ENCODE assay signal across 25 mouse cellular contexts in genomic region chr2:75901869-75902268, GRCm38 (mm10).
"Had no signal": no experiment of that assay in that cellular context is flagged by ENCODE, and none has a peak within 500 bp of the region (broad histone marks: within the 10 kb centered on the region; RNA-seq: fewer than 3 reads in every experiment).

No protein-coding gene starts in this region.

- H3K9me3 ChIP-seq: heart, embryonic 15.5 days; hindbrain, embryonic 15.5 days; limb, embryonic 15.5 days had no signal

- H3K27me3 ChIP-seq: heart, embryonic 13.5 days; heart, embryonic 15.5 days; hindbrain, embryonic 13.5 days; hindbrain, embryonic 15.5 days; limb, embryonic 13.5 days; limb, embryonic 15.5 days had no signal

- H3K27ac ChIP-seq: gastrocnemius, adult 2 months; heart, adult 2 months; heart, embryonic 13.5 days; heart, embryonic 15.5 days; hindbrain, embryonic 13.5 days; hindbrain, embryonic 15.5 days; hindbrain, postnatal 0 days; limb, embryonic 13.5 days; limb, embryonic 15.5 days had no signal

- H3K4me1 ChIP-seq: heart, embryonic 13.5 days; heart, embryonic 15.5 days; hindbrain, embryonic 13.5 days; hindbrain, embryonic 15.5 days; limb, embryonic 13.5 days; limb, embryonic 15.5 days had no signal

- ATAC-seq: hindbrain, postnatal 0 days; intestine, embryonic 16.5 days had no signal

- H3K4me2 ChIP-seq: heart, embryonic 11.5 days; heart, embryonic 13.5 days; heart, embryonic 15.5 days; hindbrain, embryonic 13.5 days; hindbrain, embryonic 15.5 days; limb, embryonic 13.5 days; limb, embryonic 15.5 days had no signal

- DNase-seq: gastrocnemius, adult 2 months; gastrocnemius, postnatal 10 days; gastrocnemius, postnatal 36 days; heart, adult 11 months; heart, adult 2 months; heart, postnatal 14 days; heart, postnatal 36 days; kidney, adult 11 months; kidney, adult 2 months; kidney, adult 9 months; kidney, postnatal 10 days; kidney, postnatal 25 days; kidney, postnatal 4 days; layer of hippocampus, adult 9-11 months; layer of hippocampus, postnatal 36 days; left cerebral cortex, postnatal 4 days had no signal

- H3K4me3 ChIP-seq: gastrocnemius, adult 2 months; heart, adult 2 months; heart, embryonic 13.5 days; heart, embryonic 15.5 days; hindbrain, embryonic 13.5 days; hindbrain, embryonic 15.5 days; limb, embryonic 13.5 days; limb, embryonic 15.5 days had no signal

- H3K9ac ChIP-seq: heart, embryonic 13.5 days; heart, embryonic 15.5 days; hindbrain, embryonic 13.5 days; hindbrain, embryonic 15.5 days; limb, embryonic 13.5 days; limb, embryonic 15.5 days had no signal
